Mouse (Mus musculus) lung, postnatal 0 days (tissue): ENCODE measurements around the gene Bola2.

Source experiments
- CTCF ChIP-seq: IDR thresholded peaks from 2 replicates; pipeline ENCODE4 v1.5.1; 2016; ENCODE audit warnings: antibody characterized with exemption, mild to moderate bottlenecking
- EP300 ChIP-seq: IDR thresholded peaks from 2 replicates; pipeline ENCODE4 v1.6.1; 2016; ENCODE audit warnings: antibody characterized with exemption, mild to moderate bottlenecking, control low read depth

- TF ChIP-seq CTCF = peak; percentile 18; the same call in 1 of the 2 replicates
- TF ChIP-seq EP300 = no peak
Observed at GRCm38 (mm10) chr7:126718787-126719337, 23.7 kb downstream of the Bola2 start.
